Mouse (Mus musculus) CH12.LX (cell line): Measurements from ENCODE around the gene Apba2. TPM values are rescaled to one million over a fixed set of nuclear protein-coding genes. Genes with fewer than 3 reads are reported as not detected.
A peak's percentile ranks its signal among the peaks of the same experiment; 100 is the strongest.

Experiments used
- DNase-seq: peaks from one replicate; pipeline ENCODE4 v3.0.0-alpha.2; 2013; ENCODE audit errors: extremely low read depth
- H3K27ac ChIP-seq: 2 replicates; pipeline ENCODE4 v1.5.1; 2012; ENCODE audit warnings: low read depth, mild to moderate bottlenecking, control low read depth, moderate library complexity; ENCODE audit not compliant: insufficient read depth
- H3K27me3 ChIP-seq: replicated peaks from 2 replicates; pipeline ENCODE3; 2012; ENCODE audit warnings: inconsistent platforms
- H3K36me3 ChIP-seq, 2 experiments: replicated peaks in 1 of 2; 2 replicates each; pipeline versions ENCODE3 to v1.6.1; 2012; ENCODE audit warnings: inconsistent platforms in 1 of 2, low read length in 1 of 2, mild to moderate bottlenecking in 1 of 2, mixed read lengths in 1 of 2, moderate library complexity in 1 of 2; ENCODE audit not compliant: control insufficient read depth in 1 of 2, insufficient read depth in 1 of 2
- H3K4me1 ChIP-seq, 2 experiments: 2 replicates each; pipeline ENCODE4 v1.6.1; 2012; ENCODE audit warnings: inconsistent platforms in 1 of 2, moderate library complexity in 1 of 2; ENCODE audit not compliant: insufficient read depth in 2 of 2, control insufficient read depth in 1 of 2
- H3K4me2 ChIP-seq: 2 replicates; pipeline ENCODE4 v1.6.1; 2012; ENCODE audit warnings: low read depth, mild to moderate bottlenecking, control low read depth; ENCODE audit not compliant: poor library complexity, insufficient read depth, severe bottlenecking
- H3K4me3 ChIP-seq, 3 experiments: fragments of 150-350 bp in 1 of 3; sonication (generic) in 1 of 3; replicated peaks in 1 of 3; 2 replicates each; pipeline versions ENCODE3 to v1.5.1; 2011 to 2012; ENCODE audit warnings: low read depth in 2 of 3, low read length in 2 of 3, mild to moderate bottlenecking in 2 of 3, moderate library complexity in 2 of 3, control low read depth in 1 of 3, improper control_type of control experiment in 1 of 3, inconsistent platforms in 1 of 3, mixed read lengths in 1 of 3; ENCODE audit not compliant: poor library complexity in 1 of 3
- H3K79me2 ChIP-seq: replicated peaks from 2 replicates; pipeline ENCODE4 v1.6.1; 2012; ENCODE audit warnings: mild to moderate bottlenecking, moderate library complexity; ENCODE audit not compliant: control insufficient read depth, poor library complexity, insufficient read depth, severe bottlenecking; ENCODE audit errors: extremely low read depth
- H3K9ac ChIP-seq: 2 replicates; pipeline ENCODE4 v1.6.1; 2012; ENCODE audit warnings: low read depth, mild to moderate bottlenecking, control low read depth, moderate library complexity; ENCODE audit not compliant: insufficient read depth
- H3K9me3 ChIP-seq: replicated peaks from 2 replicates; pipeline ENCODE3; 2012; ENCODE audit warnings: low read length, inconsistent platforms, mixed read lengths
- BHLHE40 ChIP-seq: IDR thresholded peaks from 2 replicates; pipeline ENCODE4 v1.6.1; 2011; ENCODE audit warnings: mild to moderate bottlenecking, low read depth, low read length, improper control_type of control experiment
- CHD2 ChIP-seq: IDR thresholded peaks from 2 replicates; pipeline ENCODE4 v1.6.1; 2011; ENCODE audit warnings: low read length, improper control_type of control experiment
- CTCF ChIP-seq, 2 experiments: IDR thresholded peaks in 1 of 2; conservative IDR thresholded peaks in 1 of 2; 2 replicates each; pipeline ENCODE4 v1.5.1; 2011 to 2012; ENCODE audit warnings: low read depth in 2 of 2, low read length in 2 of 2, improper control_type of control experiment in 1 of 2, inconsistent platforms in 1 of 2, mild to moderate bottlenecking in 1 of 2, moderate library complexity in 1 of 2
- ELF1 ChIP-seq: IDR thresholded peaks from 2 replicates; pipeline ENCODE4 v1.6.1; 2014; ENCODE audit warnings: low read depth, mild to moderate bottlenecking, inconsistent platforms, low read length, improper control_type of control experiment
- HCFC1 ChIP-seq: IDR thresholded peaks from 2 replicates; pipeline ENCODE4 v1.6.1; 2012; ENCODE audit warnings: low read depth, mild to moderate bottlenecking, inconsistent platforms, low read length, improper control_type of control experiment
- JUND ChIP-seq: conservative IDR thresholded peaks from 2 replicates; pipeline ENCODE4 v1.6.1; 2011; ENCODE audit warnings: low read depth, low read length, improper control_type of control experiment
- KAT2A ChIP-seq: IDR thresholded peaks from 2 replicates; pipeline ENCODE4 v1.6.1; 2012; ENCODE audit warnings: low read length, improper control_type of control experiment, inconsistent platforms; ENCODE audit not compliant: insufficient replicate concordance
- MAFK ChIP-seq: IDR thresholded peaks from 2 replicates; pipeline ENCODE4 v1.6.1; 2011; ENCODE audit warnings: low read length, improper control_type of control experiment; ENCODE audit not compliant: insufficient replicate concordance
- MAX ChIP-seq: IDR thresholded peaks from 2 replicates; pipeline ENCODE4 v1.6.1; 2011; ENCODE audit warnings: low read length, improper control_type of control experiment
- MEF2A ChIP-seq: IDR thresholded peaks from 2 replicates; pipeline ENCODE4 v1.6.1; 2014; ENCODE audit warnings: low read depth, mild to moderate bottlenecking, inconsistent platforms, low read length, improper control_type of control experiment, borderline replicate concordance
- MXI1 ChIP-seq: IDR thresholded peaks from 2 replicates; pipeline ENCODE4 v1.6.1; 2011; ENCODE audit warnings: mild to moderate bottlenecking, low read depth, low read length, improper control_type of control experiment
- MYC ChIP-seq: IDR thresholded peaks from 2 replicates; pipeline ENCODE4 v1.6.1; 2011; ENCODE audit warnings: low read depth, mild to moderate bottlenecking, improper control_type of control experiment, low read length
- POLR2A ChIP-seq: IDR thresholded peaks from 2 replicates; pipeline ENCODE4 v1.6.1; 2011; ENCODE audit warnings: low read depth, mild to moderate bottlenecking, improper control_type of control experiment, low read length
- RAD21 ChIP-seq: IDR thresholded peaks from 2 replicates; pipeline ENCODE4 v1.6.1; 2011; ENCODE audit warnings: low read depth, mild to moderate bottlenecking, low read length, improper control_type of control experiment, moderate library complexity
- SIN3A ChIP-seq: IDR thresholded peaks from 2 replicates; pipeline ENCODE4 v1.6.1; 2012; ENCODE audit warnings: low read length, improper control_type of control experiment, inconsistent platforms
- TCF12 ChIP-seq: IDR thresholded peaks from 2 replicates; pipeline ENCODE4 v1.6.1; 2014; ENCODE audit warnings: low read depth, mild to moderate bottlenecking, inconsistent platforms, low read length, improper control_type of control experiment
- ZKSCAN1 ChIP-seq: IDR thresholded peaks from 2 replicates; pipeline ENCODE4 v1.6.1; 2012; ENCODE audit warnings: low read depth, inconsistent platforms, low read length, improper control_type of control experiment, borderline replicate concordance
- ZMIZ1 ChIP-seq: IDR thresholded peaks from 2 replicates; pipeline ENCODE4 v1.6.1; 2012; ENCODE audit warnings: low read depth, mild to moderate bottlenecking, inconsistent platforms, low read length, improper control_type of control experiment
- ZNF384 ChIP-seq: IDR thresholded peaks from 2 replicates; pipeline ENCODE4 v1.6.1; 2012; ENCODE audit warnings: low read depth, low read length, improper control_type of control experiment, inconsistent platforms
- dilution Hi-C: fragments of 300-500 bp; cut with MboI; formaldehyde crosslinking; loops from 2 replicates; pipeline ENCODE4 v1.14.3; 2020; ENCODE audit warnings: low sequenced_read_pairs; ENCODE audit not compliant: extremely low pct_unique_long_range_greater_than_20kb, extremely low pct_ligation_motif_present
- in situ Hi-C: fragments of 300-500 bp; cut with MboI; formaldehyde crosslinking; loops from 3 replicates; pipeline ENCODE4 v1.14.3; 2019; ENCODE audit warnings: low sequenced_read_pairs, low pct_ligation_motif_present, low pct_unique_long_range_greater_than_20kb, mixed read lengths
- polyA plus RNA-seq: library from polyadenylated mRNA; unstranded; fragments of >175 nt; gene quantifications from 2 replicates; pipeline ENCODE4 v1.2.1, GENCODE M21; 2012; ENCODE audit warnings: low read depth; ENCODE audit not compliant: insufficient read length
- total RNA-seq, 2 experiments: library from RNA; depleted of rRNA; stranded (reverse); fragments of 300-350 nt in 1 of 2; fragments of >200 nt in 1 of 2; gene quantifications; 2 replicates each; pipeline ENCODE4 v1.2.3; 2012 to 2014

Apba2 gene
- total and polyA plus RNA-seq, 3 experiments: 0.19 TPM; not detected in 2

- no peaks in the 10 kb centered on the region for H3K79me2 ChIP-seq
- no peak overlapping the region for H3K9ac ChIP-seq
- H3K4me1 ChIP-seq: no peaks in the 10 kb centered on the region; a peak in 1 of 4 replicates
- H3K27ac ChIP-seq: no peak overlapping the region
- in situ Hi-C loops: loop anchor here (25.0 kb wide), 3 partner anchors 181 to 1006 kb away; partner anchors contain the start of gene Trpm1
- peaks cover 20% of the 10 kb centered on the region for H3K27me3 ChIP-seq
- H3K9me3 ChIP-seq: no peaks in the 10 kb centered on the region
- no peak overlapping the region for H3K4me3 ChIP-seq
- H3K4me2 ChIP-seq: no peak overlapping the region
- no peaks in the 10 kb centered on the region for H3K36me3 ChIP-seq
- DNase-seq: no peak
- TF ChIP-seq CHD2: no peak
- no peak for TF ChIP-seq BHLHE40
- TF ChIP-seq ZNF384: no peak
- dilution Hi-C loops: no loop called here
These were observed 242.1 kb downstream of the Apba2 start for GRCm38 (mm10) chr7:64743610-64744009.

- no peak overlapping the region for H3K4me3 ChIP-seq
- no peaks in the 10 kb centered on the region for H3K9me3 ChIP-seq
- no peaks in the 10 kb centered on the region for H3K79me2 ChIP-seq
- in situ Hi-C loops (no loop called here), dilution Hi-C loops (no loop called here)
- H3K9ac ChIP-seq: no peak overlapping the region
- H3K27ac ChIP-seq: no peak overlapping the region
- H3K27me3 ChIP-seq: peaks cover 10% of the 10 kb centered on the region
- no peaks in the 10 kb centered on the region; a peak in 1 of 4 replicates for H3K4me1 ChIP-seq
- no peak for DNase-seq
- H3K4me2 ChIP-seq: no peak overlapping the region
- H3K36me3 ChIP-seq: no peaks in the 10 kb centered on the region
- TF ChIP-seq BHLHE40 (no peak), CTCF (conservative IDR thresholded peaks at IDR 0.05 in 1 of 2, IDR thresholded peaks at IDR 0.05 in 1 of 2; ENCODE audit: low read depth in 2 of 2, low read length in 2 of 2) (peak; percentile 69 to 89), MEF2A (no peak), ZKSCAN1 (no peak), ZMIZ1 (no peak), MXI1 (no peak), TCF12 (no peak), ZNF384 (no peak)
These were observed 250.0 kb downstream of the Apba2 start for GRCm38 (mm10) chr7:64751465-64751864.

- no peak overlapping the region for H3K4me2 ChIP-seq
- in situ Hi-C loops: no loop called here
These were observed 250.6 kb downstream of the Apba2 start for GRCm38 (mm10) chr7:64752133-64752532.

More at GRCm38 (mm10) chr7:64752133-64752532, 250.6 kb downstream of the Apba2 start:
- Histone ChIP-seq H3K27ac (no peak overlapping the region), H3K4me1 (peaks cover 0 to 4% of the 10 kb centered on the region in 2 experiments; a peak in 1 of 4 replicates), H3K27me3 (peaks cover 14% of the 10 kb centered on the region)
- TF ChIP-seq HCFC1 (no peak), RAD21 (no peak), BHLHE40 (no peak), JUND (no peak), POLR2A (no peak), CHD2 (no peak), ZMIZ1 (no peak), MYC (no peak), KAT2A (no peak), MAX (no peak), ZKSCAN1 (no peak), MEF2A (no peak), ELF1 (no peak), MAFK (no peak), SIN3A (no peak)
- TF ChIP-seq, all 38 proteins: peak for 0
- Histone ChIP-seq H3K79me2 (no peaks in the 10 kb centered on the region), H3K36me3 (no peaks in the 10 kb centered on the region), H3K9me3 (no peaks in the 10 kb centered on the region), H3K9ac (no peak overlapping the region), H3K4me3 (no peak overlapping the region)
- dilution Hi-C loops: no loop called here
- DNase-seq: no peak
